Mouse (Mus musculus): Measurements from ENCODE around the gene Mtf1. TPM values are rescaled to one million over a fixed set of nuclear protein-coding genes. Genes with fewer than 3 reads are reported as not detected.

Mtf1 gene
- polyA plus RNA-seq, 1 experiment from 2014 or later = 11.2 TPM

DNA sequence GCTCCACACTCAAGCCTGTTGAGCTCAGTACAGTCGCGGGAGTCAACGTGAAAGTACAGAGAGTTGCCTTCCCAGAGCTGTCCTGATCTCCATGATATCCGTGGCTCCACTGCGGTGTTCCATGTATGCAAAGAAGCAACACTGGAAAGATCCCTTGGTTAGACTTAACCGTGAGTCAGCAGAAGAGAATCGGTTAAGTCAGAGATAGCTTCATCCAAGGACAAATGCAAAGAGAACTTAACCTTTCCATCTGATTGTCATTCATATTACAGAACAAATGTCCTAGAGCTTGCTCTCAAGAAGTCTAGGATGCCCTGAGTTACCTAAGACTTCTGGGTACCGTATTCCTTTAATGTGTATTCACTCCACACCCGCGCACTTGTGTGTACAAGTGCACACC is 30.9 kb downstream of the Mtf1 start:
- Histone ChIP-seq H3K36me3 (peaks cover 46% of the 10 kb centered on the region), H3K4me3 (replicated peaks) (no peak overlapping the region), H3K9ac (no peak overlapping the region), H3K4me1 (no peaks in the 10 kb centered on the region), H3K27me3 (no peaks in the 10 kb centered on the region), H3K27ac (replicated peaks) (no peak overlapping the region), H3K9me3 (replicated peaks) (no peaks in the 10 kb centered on the region), H3K4me2 (replicated peaks) (no peak overlapping the region)
- no peak for ATAC-seq (ENCODE audit: insufficient number of reproducible peaks, low FRiP score, low TSS enrichment, low read depth)
- WGBS = 93% methylated on average over 10 of the region's 10 CpGs

- Histone ChIP-seq H3K9ac (no peak overlapping the region), H3K4me1 (no peaks in the 10 kb centered on the region), H3K4me3 (replicated peaks) (no peak overlapping the region), H3K27me3 (no peaks in the 10 kb centered on the region), H3K27ac (replicated peaks) (no peak overlapping the region), H3K4me2 (replicated peaks) (no peak overlapping the region), H3K36me3 (peaks cover 65% of the 10 kb centered on the region), H3K9me3 (replicated peaks) (no peaks in the 10 kb centered on the region)
- 84% methylated on average over 14 of the region's 14 CpGs for WGBS
- ATAC-seq (ENCODE audit: insufficient number of reproducible peaks, low FRiP score, low TSS enrichment, low read depth) = no peak
Measured at GRCm38 (mm10) chr4:124838035-124838700, 36.3 kb downstream of the Mtf1 start.

DNA sequence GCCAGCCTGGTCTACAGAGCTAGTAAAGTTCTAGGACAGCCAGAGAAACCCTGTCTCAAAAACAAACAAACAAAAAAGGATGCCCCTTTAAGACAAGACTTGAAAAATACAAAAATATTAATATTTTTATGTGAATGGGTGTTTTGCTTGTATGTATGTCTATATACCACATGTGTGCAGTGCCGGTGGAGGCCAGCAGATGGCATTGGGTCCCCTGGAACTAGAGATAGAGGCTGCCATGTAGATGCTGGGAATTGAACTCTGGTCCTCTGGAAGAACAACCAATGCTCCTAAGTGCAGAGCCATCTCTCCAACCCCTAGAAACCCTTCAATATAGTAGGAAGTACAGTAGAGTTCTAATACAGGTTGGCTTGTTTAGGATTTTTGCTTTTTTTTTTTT is 39.1 kb downstream of the Mtf1 start:
- Histone ChIP-seq H3K27ac (replicated peaks) (no peak overlapping the region), H3K4me2 (replicated peaks) (no peak overlapping the region), H3K27me3 (no peaks in the 10 kb centered on the region), H3K9me3 (replicated peaks) (no peaks in the 10 kb centered on the region), H3K4me3 (replicated peaks) (no peak overlapping the region), H3K9ac (no peak overlapping the region), H3K36me3 (peaks cover 59% of the 10 kb centered on the region), H3K4me1 (no peaks in the 10 kb centered on the region)
- ATAC-seq (ENCODE audit: insufficient number of reproducible peaks, low FRiP score, low TSS enrichment, low read depth) = no peak
- 100% methylated on average over 1 of the region's 1 CpGs for WGBS

DNA sequence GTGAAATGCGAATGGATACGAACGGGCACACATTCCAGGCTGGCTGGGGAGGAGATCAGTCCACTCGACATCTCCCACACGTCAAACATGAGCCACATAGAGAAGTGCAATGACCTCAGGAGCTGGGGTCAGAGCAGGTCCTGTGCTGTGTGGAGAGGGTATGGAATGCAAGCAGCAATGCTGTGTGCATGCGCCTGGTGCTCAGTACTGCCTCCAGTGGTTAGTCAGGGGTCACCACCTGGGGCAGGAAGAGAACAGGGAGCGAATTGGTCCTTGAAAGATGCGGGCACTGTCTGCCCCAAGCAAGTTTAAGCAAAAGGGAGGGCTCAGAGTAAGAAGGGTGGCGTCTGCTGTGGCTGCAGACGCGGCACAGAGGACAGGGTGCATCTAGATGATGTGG is 41.6 kb downstream of the Mtf1 start:
- Histone ChIP-seq H3K4me2 (replicated peaks) (no peak overlapping the region), H3K4me3 (replicated peaks) (no peak overlapping the region), H3K9ac (no peak overlapping the region), H3K9me3 (replicated peaks) (no peaks in the 10 kb centered on the region), H3K27ac (replicated peaks) (no peak overlapping the region), H3K27me3 (no peaks in the 10 kb centered on the region), H3K4me1 (0 out of 2 replicates have a peak, but pooled peaks cover 4% of the 10 kb centered on the region), H3K36me3 (peaks cover 47% of the 10 kb centered on the region)
- ATAC-seq (ENCODE audit: insufficient number of reproducible peaks, low FRiP score, low TSS enrichment, low read depth) = no peak
- WGBS = 56% methylated on average over 11 of the region's 11 CpGs

- no peak overlapping the region for H3K27ac ChIP-seq (replicated peaks)
Measured at GRCm38 (mm10) chr4:124847573-124847972, 45.7 kb downstream of the Mtf1 start.

GRCm38 (mm10) chr4:124849631-124850260 is 47.8 kb downstream of the Mtf1 start:
- no peaks in the 10 kb centered on the region for H3K9me3 ChIP-seq (replicated peaks)
- 2% methylated on average over 23 of the region's 24 CpGs for WGBS
- H3K4me1 ChIP-seq = peaks cover 29% of the 10 kb centered on the region
- peaks cover 23% of the 10 kb centered on the region for H3K36me3 ChIP-seq
- ATAC-seq (ENCODE audit: insufficient number of reproducible peaks, low FRiP score, low TSS enrichment, low read depth) = no peak; the same call in 1 of the 2 replicates
- H3K27ac ChIP-seq (replicated peaks) = peak overlapping the region; percentile 88
- H3K27me3 ChIP-seq = no peaks in the 10 kb centered on the region
- H3K9ac ChIP-seq = peak overlapping the region; percentile 79
- H3K4me2 ChIP-seq (replicated peaks) = peak overlapping the region; percentile 81
- peak overlapping the region; percentile 76 for H3K4me3 ChIP-seq (replicated peaks)

More at GRCm38 (mm10) chr4:124847573-124847972, 45.7 kb downstream of the Mtf1 start:
- peaks cover 24% of the 10 kb centered on the region for H3K4me1 ChIP-seq
- no peaks in the 10 kb centered on the region for H3K27me3 ChIP-seq
- WGBS = 11% methylated on average over 8 of the region's 8 CpGs
- H3K4me3 ChIP-seq (replicated peaks) = no peak overlapping the region
- H3K9ac ChIP-seq = no peak overlapping the region
- H3K36me3 ChIP-seq = peaks cover 18% of the 10 kb centered on the region
- H3K9me3 ChIP-seq (replicated peaks) = no peaks in the 10 kb centered on the region
- H3K4me2 ChIP-seq (replicated peaks) = no peak overlapping the region
- no peak for ATAC-seq (ENCODE audit: insufficient number of reproducible peaks, low FRiP score, low TSS enrichment, low read depth)

GRCm38 (mm10) chr4:124850261-124850913 is 48.5 kb downstream of the Mtf1 start, which contains the start of gene Yrdc:
Yrdc (plus strand) TSS chr4:124850679.
- Histone ChIP-seq H3K27ac (replicated peaks) (peak within 1 kb of the TSS; percentile 88), H3K27me3 (no peaks in the 10 kb centered on the region), H3K4me3 (replicated peaks) (peak within 1 kb of the TSS; percentile 76), H3K9ac (peak within 1 kb of the TSS; percentile 79), H3K4me2 (replicated peaks) (peak within 1 kb of the TSS; percentile 81), H3K4me1 (peaks cover 29% of the 10 kb centered on the region), H3K9me3 (replicated peaks) (no peaks in the 10 kb centered on the region), H3K36me3 (peaks cover 28% of the 10 kb centered on the region)
- under 1% methylated on average over 77 of the region's 90 CpGs for WGBS
- peak; percentile 93 for ATAC-seq (ENCODE audit: insufficient number of reproducible peaks, low FRiP score, low TSS enrichment, low read depth)

- ATAC-seq (ENCODE audit: insufficient number of reproducible peaks, low FRiP score, low TSS enrichment, low read depth) = peak; percentile 46
- WGBS = under 1% methylated on average over 75 of the region's 75 CpGs
- Histone ChIP-seq H3K4me1 (peaks cover 29% of the 10 kb centered on the region), H3K4me3 (replicated peaks) (peak within 1 kb of the TSS; percentile 76), H3K9me3 (replicated peaks) (no peaks in the 10 kb centered on the region), H3K4me2 (replicated peaks) (peak within 1 kb of the TSS; percentile 81), H3K27ac (replicated peaks) (peak within 1 kb of the TSS; percentile 88), H3K27me3 (no peaks in the 10 kb centered on the region), H3K9ac (peak within 1 kb of the TSS; percentile 79), H3K36me3 (peaks cover 34% of the 10 kb centered on the region)
Measured at GRCm38 (mm10) chr4:124850933-124851658, 49.2 kb downstream of the Mtf1 start, which contains the start of gene 1110065P20Rik. 1110065P20Rik (minus strand) TSS chr4:124851196.

- Histone ChIP-seq H3K4me3 (replicated peaks) (no peak overlapping the region), H3K4me2 (replicated peaks) (no peak overlapping the region), H3K27ac (replicated peaks) (no peak overlapping the region), H3K27me3 (peaks cover 8% of the 10 kb centered on the region), H3K9me3 (replicated peaks) (no peaks in the 10 kb centered on the region), H3K9ac (no peak overlapping the region), H3K36me3 (peaks cover 43% of the 10 kb centered on the region), H3K4me1 (peaks cover 20% of the 10 kb centered on the region)
- WGBS = 95% methylated on average over 8 of the region's 8 CpGs
- ATAC-seq (ENCODE audit: insufficient number of reproducible peaks, low FRiP score, low TSS enrichment, low read depth) = no peak
Measured at GRCm38 (mm10) chr4:124856294-124856693, 54.4 kb downstream of the Mtf1 start.

DNA sequence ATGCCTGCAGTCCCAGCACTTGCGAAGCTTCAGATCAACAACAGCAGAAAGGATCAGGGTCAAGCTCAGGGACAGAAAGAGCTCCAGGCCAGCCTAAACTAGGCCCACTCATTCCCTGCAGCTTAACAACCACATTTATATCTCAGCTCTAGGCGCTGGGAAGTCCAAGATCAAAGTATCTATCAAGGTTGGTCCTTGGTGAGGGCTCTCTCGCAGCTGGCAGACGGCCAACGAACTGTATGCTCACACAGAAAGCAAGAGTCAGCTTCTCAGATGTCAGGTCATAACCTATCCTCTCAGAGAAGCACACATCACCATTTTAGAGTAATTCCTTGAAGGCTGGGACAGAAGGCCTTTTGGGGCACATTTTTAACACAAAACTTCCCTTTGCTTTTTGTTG is 56.5 kb downstream of the Mtf1 start:
- Histone ChIP-seq H3K4me1 (peaks cover 18% of the 10 kb centered on the region), H3K27me3 (peaks cover 24% of the 10 kb centered on the region), H3K9me3 (replicated peaks) (no peaks in the 10 kb centered on the region), H3K36me3 (peaks cover 37% of the 10 kb centered on the region), H3K4me3 (replicated peaks) (no peak overlapping the region), H3K27ac (replicated peaks) (no peak overlapping the region), H3K9ac (no peak overlapping the region), H3K4me2 (replicated peaks) (no peak overlapping the region)
- WGBS = 55% methylated on average over 5 of the region's 5 CpGs
- ATAC-seq (ENCODE audit: insufficient number of reproducible peaks, low FRiP score, low TSS enrichment, low read depth) = no peak

GRCm38 (mm10) chr4:124860446-124860845 is 58.5 kb downstream of the Mtf1 start:
- Histone ChIP-seq H3K36me3 (peaks cover 18% of the 10 kb centered on the region), H3K4me3 (replicated peaks) (no peak overlapping the region), H3K27me3 (peaks cover 28% of the 10 kb centered on the region), H3K4me2 (replicated peaks) (no peak overlapping the region), H3K27ac (replicated peaks) (no peak overlapping the region), H3K4me1 (peaks cover 18% of the 10 kb centered on the region), H3K9me3 (replicated peaks) (no peaks in the 10 kb centered on the region), H3K9ac (no peak overlapping the region)
- no peak for ATAC-seq (ENCODE audit: insufficient number of reproducible peaks, low FRiP score, low TSS enrichment, low read depth)
- WGBS = 8% methylated on average over 7 of the region's 7 CpGs
